ENCODE assay signal across 8 mouse cellular contexts in the genomic region with DNA sequence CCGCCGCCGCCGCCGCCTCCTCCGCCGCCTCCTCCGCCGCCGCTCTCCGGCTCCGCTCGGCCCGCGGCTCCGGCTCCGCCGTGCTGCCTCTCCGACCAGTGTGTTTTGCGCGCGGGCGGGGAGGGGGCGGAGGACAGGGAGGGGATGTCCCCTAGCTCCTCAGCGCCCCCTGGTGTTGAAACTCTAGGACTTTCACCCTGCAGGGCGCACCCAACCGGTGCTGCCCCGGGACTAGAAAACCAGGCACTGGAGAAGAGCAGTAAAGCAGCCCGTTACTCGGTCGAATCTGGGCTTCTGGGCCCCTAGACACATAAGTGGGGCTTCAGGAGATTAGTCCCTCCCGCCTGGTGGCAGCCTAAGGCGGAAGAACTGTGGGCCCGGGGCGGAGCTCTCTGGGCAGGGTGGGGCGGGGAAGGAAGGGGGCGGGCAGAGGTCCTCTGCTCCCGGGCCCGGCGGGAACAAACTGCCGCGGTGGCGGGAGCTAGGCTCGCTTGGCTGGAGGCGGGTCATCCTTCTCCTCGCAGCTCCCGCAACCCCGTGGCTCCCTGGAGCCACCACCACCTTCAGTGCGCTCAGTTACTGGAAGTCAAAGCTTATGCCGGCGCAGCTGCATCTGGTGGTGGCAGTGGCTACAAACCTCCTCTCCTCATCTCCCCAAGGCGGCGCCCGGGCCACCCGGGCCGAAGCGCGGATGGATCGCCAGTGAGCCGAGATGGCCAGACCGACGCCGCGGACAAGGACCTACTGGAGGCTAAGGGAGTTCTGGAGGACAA. TPM values are rescaled to one million over a fixed set of nuclear protein-coding genes. Genes with fewer than 3 reads are reported as not detected.
DNase-seq lines count a peak whose midpoint lies in the region; ATAC-seq lines count a peak whose summit lies in the region.

Gene Foxd2, minus strand, starts transcription at position 45 of the 773 bp plus-strand sequence.

- no peaks in the 10 kb centered on the region for H3K9me3 ChIP-seq in forebrain, embryonic 12.5 days

- intact Hi-C loops in heart, postnatal 25 days (cut with DNase I) = loop anchor here (2.0 to 5.0 kb wide), 2 partner anchors 148 to 242 kb away; partner anchors contain the start of gene Tal1

- peaks cover 22% of the 10 kb centered on the region for H3K4me1 ChIP-seq in forebrain, embryonic 12.5 days

- peak within 1 kb of the TSS; percentile 51 for H3K4me3 ChIP-seq in forebrain, embryonic 12.5 days (replicated peaks)

- WGBS in forebrain, embryonic 12.5 days = under 1% methylated on average over 52 of the region's 64 CpGs

- H3K27ac ChIP-seq in forebrain, embryonic 12.5 days = peak within 1 kb of the TSS; percentile 0; the same call in 1 of the 2 replicates

- H3K4me2 ChIP-seq in forebrain, embryonic 12.5 days = peak within 1 kb of the TSS; percentile 61

- peaks cover 99% of the 10 kb centered on the region for H3K27me3 ChIP-seq in forebrain, embryonic 12.5 days

- H3K36me3 ChIP-seq in forebrain, embryonic 12.5 days (replicated peaks) = no peaks in the 10 kb centered on the region

- peak; percentile 91 for ATAC-seq in forebrain, embryonic 12.5 days (ENCODE audit: low FRiP score)

- DNase-seq in MEL-GATA-1-ER (ENCODE audit: extremely low read depth, low read depth) = peak; percentile 78
- DNase-seq in c-Kit-positive CD71-positive TER-119-negative erythroid progenitor cells, embryonic 14.5 days (ENCODE audit: low read depth) = peak; percentile 79
- DNase-seq in heart, postnatal 25 days (ENCODE audit: low spot score) = peak; percentile 77
- DNase-seq in layer of hippocampus, adult 9-11 months = peak; percentile 47
- DNase-seq in lung, postnatal 4 days = peak; percentile 89 to 93
- DNase-seq in retina, embryonic 14.5 days (ENCODE audit: low spot score) = peak; percentile 95
- DNase-seq in urinary bladder, postnatal 10 days (ENCODE audit: low spot score) = peak; percentile 76

- peak within 1 kb of the TSS; percentile 44 for H3K9ac ChIP-seq in forebrain, embryonic 12.5 days

RNA-seq across cellular contexts. Expression of gene Foxd2, which starts in this region (rescaled TPM):
- polyA plus RNA-seq in forebrain, embryonic 12.5 days (2016; fragmentation: Nextera tagmentation; extraction: Ambion mirVana) = 1.1 and 2.8 TPM in 2 replicates
- under 1 TPM; 0.17 to 0.44 TPM for total RNA-seq in heart, postnatal 25 days (2021)

Comparison
In these comparisons a context has a peak if more than half of its experiments do, and no peak if none do; other contexts are left out.
1. Peak in every context shown above with its lines: DNase-seq, ATAC-seq, H3K4me3 ChIP-seq and H3K27ac ChIP-seq.
2. Peak in DNase-seq in heart, postnatal 25 days; RNA of the gene not detected or under 1 TPM.